Mouse (Mus musculus): ENCODE measurements around the gene Rilpl1. TPM values are rescaled to one million over a fixed set of nuclear protein-coding genes. Genes with fewer than 3 reads are reported as not detected.
"Not testable (repeated sequence)": the region's sequence is repeated elsewhere in the genome, so short reads cannot be mapped to it uniquely, and the experiment has no call there.

Gene Rilpl1
- polyA plus RNA-seq, 1 experiment, result 1.5 TPM

DNA sequence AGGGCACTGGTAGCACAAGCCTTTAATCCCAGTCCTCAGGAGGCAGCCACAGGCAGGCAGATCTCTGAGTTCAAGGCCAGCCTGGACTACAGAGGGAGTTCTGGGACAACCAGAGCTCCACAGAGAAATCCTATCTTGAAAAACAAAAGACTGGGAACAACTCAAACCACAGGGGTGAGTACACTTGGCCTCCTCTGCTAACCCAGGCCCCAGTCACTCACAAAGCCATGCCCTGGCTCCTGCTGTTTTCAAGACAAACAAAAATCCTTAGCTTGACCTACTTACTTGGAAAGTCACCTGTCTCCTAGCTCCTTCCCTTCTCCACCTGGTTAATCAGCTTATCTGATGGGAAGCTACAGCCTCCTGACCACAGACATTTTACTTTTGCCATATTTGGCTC, 66.3 kb downstream of the Rilpl1 start:
- no peaks in the 10 kb centered on the region for H3K4me1 ChIP-seq (ENCODE audit: control insufficient read depth, insufficient read depth, low read length)
- no peak overlapping the region for H3K27ac ChIP-seq (ENCODE audit: control insufficient read depth, insufficient read depth, low read depth, low read length)
- no peak for TF ChIP-seq CTCF (IDR thresholded peaks at IDR 0.05; ENCODE audit: control insufficient read depth, insufficient read depth, insufficient replicate concordance, low read depth, low read length)
- no peak for TF ChIP-seq POLR2A (IDR thresholded peaks at IDR 0.05; ENCODE audit: control insufficient read depth, low read depth, low read length)
- H3K4me3 ChIP-seq (ENCODE audit: control insufficient read depth, low read depth, low read length), result no peak overlapping the region
- no peaks in the 10 kb centered on the region for H3K27me3 ChIP-seq (ENCODE audit: control insufficient read depth, insufficient read depth, low read length)
- no peaks in the 10 kb centered on the region; the same call in none of the 2 replicates for H3K36me3 ChIP-seq (ENCODE audit: control insufficient read depth, insufficient read depth, low read length)

DNA sequence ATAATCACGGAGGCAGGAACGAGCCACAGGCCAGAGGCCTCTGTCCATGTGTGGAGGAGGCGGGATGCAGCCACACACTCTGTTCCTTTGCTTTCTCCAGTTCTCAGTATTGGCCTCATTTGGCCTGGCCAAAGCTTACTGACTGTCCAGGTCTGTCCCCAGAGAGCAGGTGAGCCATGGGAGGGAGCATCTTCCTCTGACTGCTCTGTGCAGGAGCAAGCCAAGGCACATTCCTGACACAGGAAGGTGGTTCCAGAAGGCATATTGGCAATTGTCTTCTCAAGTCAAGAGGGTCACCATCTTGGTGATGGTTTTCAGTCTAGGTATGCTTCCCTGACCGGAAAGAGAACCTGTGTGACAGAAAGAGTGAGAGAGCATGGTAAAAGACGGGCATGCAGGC, 67.7 kb downstream of the Rilpl1 start:
- no peak for TF ChIP-seq POLR2A (IDR thresholded peaks at IDR 0.05; ENCODE audit: control insufficient read depth, low read depth, low read length)
- TF ChIP-seq CTCF (IDR thresholded peaks at IDR 0.05; ENCODE audit: control insufficient read depth, insufficient read depth, insufficient replicate concordance, low read depth, low read length), result no peak
- no peak overlapping the region for H3K4me3 ChIP-seq (ENCODE audit: control insufficient read depth, low read depth, low read length)
- H3K36me3 ChIP-seq (ENCODE audit: control insufficient read depth, insufficient read depth, low read length), result no peaks in the 10 kb centered on the region; the same call in 1 of the 2 replicates
- no peaks in the 10 kb centered on the region for H3K27me3 ChIP-seq (ENCODE audit: control insufficient read depth, insufficient read depth, low read length)
- no peaks in the 10 kb centered on the region for H3K4me1 ChIP-seq (ENCODE audit: control insufficient read depth, insufficient read depth, low read length)
- no peak overlapping the region for H3K27ac ChIP-seq (ENCODE audit: control insufficient read depth, insufficient read depth, low read depth, low read length)

DNA sequence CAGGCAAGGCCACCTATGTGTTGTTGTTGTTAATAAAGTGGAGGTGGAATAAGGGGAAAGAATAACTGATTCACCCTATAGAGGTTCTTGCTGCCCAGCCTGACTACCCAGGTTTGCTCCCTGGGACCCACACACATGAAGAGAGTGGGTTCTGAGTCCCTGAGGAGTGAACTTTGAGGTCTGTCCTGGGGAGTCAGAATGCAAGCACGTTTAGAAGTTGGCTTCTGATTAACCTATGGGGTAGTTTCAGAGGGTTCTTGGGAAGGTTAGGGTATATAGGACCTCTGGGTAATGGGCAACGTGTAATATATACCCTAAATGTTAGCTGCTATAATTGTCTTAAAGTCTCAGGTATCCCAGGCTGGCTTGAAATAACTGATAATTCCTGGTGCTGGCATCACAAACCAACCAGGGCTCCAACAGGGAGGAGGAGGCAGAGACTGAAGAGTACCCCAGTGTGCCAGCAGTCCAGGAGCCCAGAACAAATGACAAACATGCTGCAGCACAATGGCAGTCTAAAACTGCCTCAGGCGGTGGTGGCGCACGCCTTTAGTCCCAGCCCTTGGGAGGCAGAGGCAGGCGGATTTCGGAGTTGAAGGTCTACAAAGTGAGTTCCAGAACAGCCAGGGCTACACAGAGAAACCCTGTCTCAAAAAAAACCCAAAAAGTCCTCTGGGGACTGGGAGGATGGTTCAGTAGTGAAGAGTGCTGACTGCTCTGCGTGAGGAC, 68.7 kb downstream of the Rilpl1 start:
- no peaks in the 10 kb centered on the region for H3K4me1 ChIP-seq (ENCODE audit: control insufficient read depth, insufficient read depth, low read length)

DNA sequence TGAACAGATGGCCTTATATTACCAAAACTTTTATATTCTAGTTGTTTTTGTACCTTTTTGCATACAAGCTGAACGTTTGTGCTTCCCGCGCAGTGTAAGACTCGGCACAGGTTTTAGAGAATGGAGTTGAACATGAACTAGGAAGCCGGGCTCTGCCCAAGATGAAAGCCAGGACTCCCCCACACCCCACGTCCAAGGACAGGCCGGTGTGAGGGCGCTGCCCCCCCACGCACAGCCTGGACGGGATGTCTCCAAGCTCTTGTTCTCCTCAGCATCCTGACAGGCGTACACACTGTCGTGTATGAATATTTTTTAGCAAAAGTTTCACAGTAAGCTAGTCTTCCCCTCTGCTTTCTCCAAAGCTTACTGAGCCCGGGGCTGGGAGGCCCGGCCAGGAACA, 70.3 kb downstream of the Rilpl1 start:
- H3K4me3 ChIP-seq (ENCODE audit: control insufficient read depth, low read depth, low read length); H3K36me3 ChIP-seq (ENCODE audit: control insufficient read depth, insufficient read depth, low read length): not testable (repeated sequence)

More for the DNA sequence above, 68.7 kb downstream of the Rilpl1 start:
- no peaks in the 10 kb centered on the region; the same call in 1 of the 2 replicates for H3K36me3 ChIP-seq (ENCODE audit: control insufficient read depth, insufficient read depth, low read length)
- H3K27me3 ChIP-seq (ENCODE audit: control insufficient read depth, insufficient read depth, low read length), result no peaks in the 10 kb centered on the region
- H3K27ac ChIP-seq (ENCODE audit: control insufficient read depth, insufficient read depth, low read depth, low read length), result no peak overlapping the region
- no peak overlapping the region for H3K4me3 ChIP-seq (ENCODE audit: control insufficient read depth, low read depth, low read length)
- no peak for TF ChIP-seq CTCF (IDR thresholded peaks at IDR 0.05; ENCODE audit: control insufficient read depth, insufficient read depth, insufficient replicate concordance, low read depth, low read length)
- no peak for TF ChIP-seq POLR2A (IDR thresholded peaks at IDR 0.05; ENCODE audit: control insufficient read depth, low read depth, low read length)

DNA sequence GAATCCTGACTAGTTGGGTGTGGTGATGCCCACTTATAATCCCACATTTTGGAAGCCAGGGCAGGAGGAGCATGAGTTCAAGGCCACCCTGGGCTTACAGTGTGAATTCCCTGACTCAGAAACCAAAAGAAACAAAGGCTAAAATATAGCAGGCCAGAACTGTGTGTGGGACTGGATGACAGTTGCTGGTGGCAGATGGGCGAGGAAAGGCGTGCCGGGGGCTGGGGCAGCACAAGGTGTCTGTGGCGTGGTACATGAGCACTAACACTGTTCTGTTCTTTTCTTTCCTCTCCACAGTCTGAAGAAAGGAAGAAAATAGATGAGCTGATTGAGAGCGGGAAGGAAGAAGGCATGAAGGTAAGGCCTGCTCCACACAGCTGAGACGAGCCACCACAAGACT, 74.4 kb downstream of the Rilpl1 start:
- H3K27me3 ChIP-seq (ENCODE audit: control insufficient read depth, insufficient read depth, low read length), result no peaks in the 10 kb centered on the region
- H3K27ac ChIP-seq (ENCODE audit: control insufficient read depth, insufficient read depth, low read depth, low read length), result no peak overlapping the region
- H3K4me1 ChIP-seq (ENCODE audit: control insufficient read depth, insufficient read depth, low read length), result no peaks in the 10 kb centered on the region
- no peaks in the 10 kb centered on the region; the same call in none of the 2 replicates for H3K36me3 ChIP-seq (ENCODE audit: control insufficient read depth, insufficient read depth, low read length)
- TF ChIP-seq CTCF (IDR thresholded peaks at IDR 0.05; ENCODE audit: control insufficient read depth, insufficient read depth, insufficient replicate concordance, low read depth, low read length), result no peak
- TF ChIP-seq POLR2A (IDR thresholded peaks at IDR 0.05; ENCODE audit: control insufficient read depth, low read depth, low read length), result no peak
- H3K4me3 ChIP-seq (ENCODE audit: control insufficient read depth, low read depth, low read length), result no peak overlapping the region

More for the DNA sequence above, 70.3 kb downstream of the Rilpl1 start:
- not testable (repeated sequence) for H3K4me1 ChIP-seq (ENCODE audit: control insufficient read depth, insufficient read depth, low read length); H3K27ac ChIP-seq (ENCODE audit: control insufficient read depth, insufficient read depth, low read depth, low read length); H3K27me3 ChIP-seq (ENCODE audit: control insufficient read depth, insufficient read depth, low read length)

DNA sequence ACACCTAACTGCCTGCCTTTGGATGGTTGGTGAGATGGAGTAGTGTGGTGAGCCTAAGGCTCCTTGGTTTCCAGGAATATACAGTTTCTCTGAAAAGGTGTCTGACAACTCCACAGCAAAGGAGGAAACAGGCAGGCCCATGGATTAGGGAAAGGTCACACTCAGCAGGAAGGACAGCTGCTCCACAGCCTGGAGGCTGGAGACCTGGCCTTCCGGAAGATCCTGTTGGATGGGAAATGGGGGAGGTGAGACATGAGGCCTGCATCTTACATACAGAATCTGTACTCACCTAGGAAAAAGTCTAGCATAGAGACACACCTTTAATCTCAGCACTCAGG, 77.1 kb downstream of the Rilpl1 start:
- Histone ChIP-seq H3K4me1 (ENCODE audit: control insufficient read depth, insufficient read depth, low read length) (no peaks in the 10 kb centered on the region), H3K27me3 (ENCODE audit: control insufficient read depth, insufficient read depth, low read length) (no peaks in the 10 kb centered on the region), H3K36me3 (ENCODE audit: control insufficient read depth, insufficient read depth, low read length) (peaks cover 2% of the 10 kb centered on the region), H3K27ac (ENCODE audit: control insufficient read depth, insufficient read depth, low read depth, low read length) (peak overlapping the region; percentile 33), H3K4me3 (ENCODE audit: control insufficient read depth, low read depth, low read length) (no peak overlapping the region)
- no peak for TF ChIP-seq CTCF (IDR thresholded peaks at IDR 0.05; ENCODE audit: control insufficient read depth, insufficient read depth, insufficient replicate concordance, low read depth, low read length)
- TF ChIP-seq POLR2A (IDR thresholded peaks at IDR 0.05; ENCODE audit: control insufficient read depth, low read depth, low read length), result no peak

DNA sequence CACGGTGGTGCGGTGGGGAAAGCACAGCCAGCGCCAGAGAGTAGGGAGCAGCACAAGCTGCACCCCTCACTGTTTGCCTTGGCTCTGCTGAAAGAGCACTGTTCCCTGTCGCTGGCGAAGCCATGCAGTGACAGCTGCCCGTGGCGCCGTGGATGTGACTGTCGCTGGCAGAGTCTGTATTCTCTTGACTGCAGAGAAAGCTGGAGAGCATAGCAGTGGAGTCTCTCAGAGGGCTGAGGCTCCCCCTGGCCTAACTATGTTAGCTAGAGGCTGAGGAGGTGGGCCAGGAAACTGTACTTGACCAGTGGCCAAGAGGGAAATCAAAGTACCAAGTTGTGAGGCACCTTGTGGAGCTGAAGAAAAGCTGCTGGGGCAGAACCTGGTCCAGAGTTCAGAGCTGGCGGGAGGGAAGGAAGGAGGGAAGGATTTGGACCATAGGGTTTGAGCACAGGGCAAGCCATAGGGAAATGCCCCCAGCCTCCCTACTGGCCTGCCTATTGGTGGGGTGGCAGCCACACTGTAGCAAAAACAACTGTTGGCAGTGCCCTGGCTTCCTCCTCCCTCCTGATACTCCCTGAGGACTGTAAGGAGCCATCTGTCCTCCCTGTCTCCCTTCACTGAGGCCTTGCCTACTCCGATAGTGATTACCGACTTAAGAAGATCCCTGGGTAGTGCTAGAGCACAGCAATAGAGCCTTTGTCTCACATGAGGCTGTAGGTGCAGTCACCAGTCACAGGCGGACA, 77.7 kb downstream of the Rilpl1 start:
- no peaks in the 10 kb centered on the region for H3K27me3 ChIP-seq (ENCODE audit: control insufficient read depth, insufficient read depth, low read length)
- TF ChIP-seq POLR2A (IDR thresholded peaks at IDR 0.05; ENCODE audit: control insufficient read depth, low read depth, low read length) (no peak), CTCF (IDR thresholded peaks at IDR 0.05; ENCODE audit: control insufficient read depth, insufficient read depth, insufficient replicate concordance, low read depth, low read length) (no peak)
- H3K4me3 ChIP-seq (ENCODE audit: control insufficient read depth, low read depth, low read length), result no peak overlapping the region
- H3K4me1 ChIP-seq (ENCODE audit: control insufficient read depth, insufficient read depth, low read length), result no peaks in the 10 kb centered on the region
- peaks cover 2% of the 10 kb centered on the region for H3K36me3 ChIP-seq (ENCODE audit: control insufficient read depth, insufficient read depth, low read length)
- H3K27ac ChIP-seq (ENCODE audit: control insufficient read depth, insufficient read depth, low read depth, low read length), result peak overlapping the region; percentile 42

Data from testis, adult 2 months (tissue).